In genomic region chr7:89540976-89541375, GRCm38 (mm10) we compare ENCODE assay signal across 23 mouse cellular contexts. TPM values are rescaled to one million over a fixed set of nuclear protein-coding genes. Genes with fewer than 3 reads are reported as not detected.
DNase-seq lines count a peak whose midpoint lies in the region; ATAC-seq and TF ChIP-seq lines count a peak whose summit lies in the region.
"Had no signal": no experiment of that assay in that cellular context is flagged by ENCODE, and none has a peak within 500 bp of the region (broad histone marks: within the 10 kb centered on the region; RNA-seq: fewer than 3 reads in every experiment).

No protein-coding gene starts in this region.

- ATAC-seq in lung, postnatal 0 days: peak; percentile 54
- ATAC-seq in hindbrain, embryonic 11.5 days (ENCODE audit: low FRiP score): no peak
- ATAC-seq: forebrain, embryonic 15.5 days; hindbrain, postnatal 0 days had no signal

- no peak overlapping the region for H3K4me2 ChIP-seq in lung, postnatal 0 days (replicated peaks; ENCODE audit: low read depth, low read length)
- H3K4me2 ChIP-seq in hindbrain, embryonic 11.5 days (replicated peaks; ENCODE audit: low read depth, low read length): no peak overlapping the region
- H3K4me2 ChIP-seq: forebrain, embryonic 15.5 days; liver, embryonic 11.5 days; lung, embryonic 14.5 days; midbrain, embryonic 11.5 days; neural tube, embryonic 13.5 days had no signal

- H3K9me3 ChIP-seq in lung, postnatal 0 days (ENCODE audit: low read length): no peaks in the 10 kb centered on the region
- H3K9me3 ChIP-seq in hindbrain, embryonic 11.5 days (ENCODE audit: control insufficient read depth, low read length): no peaks in the 10 kb centered on the region
- H3K9me3 ChIP-seq: forebrain, embryonic 15.5 days; limb, embryonic 10.5 days; neural tube, embryonic 13.5 days had no signal

- peak; percentile 70 for TF ChIP-seq EP300 in lung, postnatal 0 days (IDR thresholded peaks at IDR 0.05)

- no peaks in the 10 kb centered on the region for H3K36me3 ChIP-seq in lung, postnatal 0 days (ENCODE audit: insufficient read depth, low read length)
- no peaks in the 10 kb centered on the region for H3K36me3 ChIP-seq in hindbrain, embryonic 11.5 days (ENCODE audit: control insufficient read depth, insufficient read depth, low read length)
- H3K36me3 ChIP-seq: forebrain, embryonic 15.5 days; limb, embryonic 10.5 days; neural tube, embryonic 13.5 days had no signal

- no peak overlapping the region for H3K27ac ChIP-seq in lung, postnatal 0 days (ENCODE audit: low read length)
- H3K27ac ChIP-seq in hindbrain, embryonic 11.5 days (ENCODE audit: low read depth, low read length): no peak overlapping the region
- H3K27ac ChIP-seq: forebrain, embryonic 15.5 days; hindbrain, postnatal 0 days; limb, embryonic 10.5 days; macrophage; neural tube, embryonic 13.5 days had no signal

- H3K27me3 ChIP-seq in lung, postnatal 0 days (replicated peaks; ENCODE audit: insufficient read depth, low read length): no peaks in the 10 kb centered on the region
- H3K27me3 ChIP-seq in hindbrain, embryonic 11.5 days (ENCODE audit: control insufficient read depth, insufficient read depth, low read length): no peaks in the 10 kb centered on the region
- H3K27me3 ChIP-seq: forebrain, embryonic 15.5 days; neural tube, embryonic 13.5 days had no signal

- no peak for TF ChIP-seq CTCF in lung, postnatal 0 days (IDR thresholded peaks at IDR 0.05)
- TF ChIP-seq CTCF in lung, adult 2 months (IDR thresholded peaks at IDR 0.05; ENCODE audit: insufficient read depth, low read length): no peak

- 78% methylated on average over 2 of the region's 2 CpGs for WGBS in lung, postnatal 0 days
- WGBS in lung, adult 2 months: 81% methylated on average over 2 of the region's 2 CpGs
- 88% methylated on average over 2 of the region's 2 CpGs for WGBS in hindbrain, embryonic 11.5 days

- no peak overlapping the region for H3K4me3 ChIP-seq in lung, postnatal 0 days (ENCODE audit: low read depth, low read length)
- no peak overlapping the region for H3K4me3 ChIP-seq in lung, adult 2 months (replicated peaks; ENCODE audit: extremely low read depth, low read depth, low read length)
- H3K4me3 ChIP-seq in hindbrain, embryonic 11.5 days (ENCODE audit: low read depth, low read length): no peak overlapping the region
- H3K4me3 ChIP-seq: erythroblast, embryonic 14.5 days; forebrain, embryonic 15.5 days; limb, embryonic 10.5 days; neural tube, embryonic 13.5 days had no signal

- TF ChIP-seq POLR2A in lung, adult 2 months (IDR thresholded peaks at IDR 0.05; ENCODE audit: borderline replicate concordance, extremely low read depth, low read depth, low read length): no peak

- DNase-seq in frontal cortex, adult 2 months (ENCODE audit: extremely low spot score in 1 of 2, low spot score in 1 of 2): peak; percentile 35 to 71
- DNase-seq in frontal cortex, postnatal 25 days (ENCODE audit: low spot score in 2 of 2): no peak
- DNase-seq in lung, postnatal 0 days (ENCODE audit: low spot score): peak; percentile 37
- DNase-seq in lung, adult 2 months: no peak
- DNase-seq in frontal cortex, postnatal 36 days (ENCODE audit: low spot score in 2 of 2): peak; percentile 52 to 58
- DNase-seq in telencephalon, adult 2 months (ENCODE audit: low read depth, low spot score): peak; percentile 75
- no peak for DNase-seq in hindbrain, embryonic 11.5 days (ENCODE audit: low spot score)
- DNase-seq: adrenal gland, postnatal 36 days; cerebellum, postnatal 14 days; gastrocnemius, postnatal 25 days; heart, postnatal 4 days; kidney, adult 18-20 months; kidney, postnatal 14 days; lung, embryonic 14.5 days; thymus, postnatal 25 days had no signal

- H3K9ac ChIP-seq in lung, postnatal 0 days (replicated peaks; ENCODE audit: low read depth): no peak overlapping the region
- no peak overlapping the region for H3K9ac ChIP-seq in hindbrain, embryonic 11.5 days (ENCODE audit: low read depth, low read length)
- H3K9ac ChIP-seq: forebrain, embryonic 15.5 days; lung, embryonic 14.5 days; neural tube, embryonic 13.5 days had no signal

- no peaks in the 10 kb centered on the region for H3K4me1 ChIP-seq in lung, postnatal 0 days (ENCODE audit: insufficient read depth, low read depth, low read length)
- no peaks in the 10 kb centered on the region for H3K4me1 ChIP-seq in lung, adult 2 months (ENCODE audit: control insufficient read depth, insufficient read depth, low read length)
- H3K4me1 ChIP-seq in hindbrain, embryonic 11.5 days (replicated peaks; ENCODE audit: control insufficient read depth, insufficient read depth, low read length): no peaks in the 10 kb centered on the region
- H3K4me1 ChIP-seq: forebrain, embryonic 15.5 days; neural tube, embryonic 13.5 days had no signal

RNA-seq across cellular contexts. Expression of gene Prss23, which starts 14.0 kb away (rescaled TPM):
- polyA plus RNA-seq in frontal cortex, adult 2 months (2012; rRNA removed): 68.7 and 101 TPM in 2 replicates
- polyA plus RNA-seq in lung, postnatal 0 days (2015; fragmentation: Nextera tagmentation; extraction: Ambion mirVana): 78.6 and 86.6 TPM in 2 replicates
- 91.3 and 104 TPM in 2 replicates for polyA plus RNA-seq in lung, adult 2 months (2012; rRNA removed)
- polyA plus RNA-seq in hindbrain, embryonic 11.5 days (2014; fragmentation: Nextera tagmentation; extraction: Ambion mirVana): 22.1 and 25.1 TPM in 2 replicates
- polyA plus RNA-seq: erythroblast, embryonic 14.5 days; macrophage had no signal

Comparison
In these comparisons a context has a peak if more than half of its experiments do, and no peak if none do; other contexts are left out.
1. DNase-seq: peak in frontal cortex, adult 2 months (2 of 2), lung, postnatal 0 days (single experiment), frontal cortex, postnatal 36 days (2 of 2) and telencephalon, adult 2 months (single experiment); none in frontal cortex, postnatal 25 days (0 of 2), lung, adult 2 months (single experiment) and hindbrain, embryonic 11.5 days (single experiment).